Mouse (Mus musculus) limb, embryonic 13.5 days (tissue): ENCODE measurements around the gene Nox1. TPM values are rescaled to one million over a fixed set of nuclear protein-coding genes. Genes with fewer than 3 reads are reported as not detected.
A peak's percentile ranks its signal among the peaks of the same experiment; 100 is the strongest.

Experiments used
- ATAC-seq: fragments of 200-750 bp; cut with Nextera tagmentation; 2 replicates; pipeline ENCODE4 v1.8.0; 2017; ENCODE audit warnings: low read depth, moderate number of reproducible peaks, moderate TSS enrichment; ENCODE audit not compliant: low FRiP score
- H3K27ac ChIP-seq: fragments of 300-500 bp; sonication (generic); 2 replicates; pipeline ENCODE4 v1.5.1; 2015; ENCODE audit warnings: inconsistent platforms, mild to moderate bottlenecking, moderate library complexity
- H3K27me3 ChIP-seq: fragments of 300-500 bp; sonication (generic); 2 replicates; pipeline ENCODE4 v1.6.1; 2015; ENCODE audit warnings: mild to moderate bottlenecking, inconsistent platforms
- H3K36me3 ChIP-seq: fragments of 300-500 bp; sonication (generic); 2 replicates; pipeline ENCODE4 v1.6.1; 2015; ENCODE audit warnings: inconsistent platforms, mild to moderate bottlenecking, moderate library complexity
- H3K4me1 ChIP-seq: fragments of 300-500 bp; sonication (generic); 2 replicates; pipeline ENCODE4 v1.6.1; 2015; ENCODE audit warnings: inconsistent platforms
- H3K4me2 ChIP-seq: fragments of 300-500 bp; sonication (generic); replicated peaks from 2 replicates; pipeline ENCODE4 v1.6.1; 2015; ENCODE audit warnings: inconsistent platforms, mild to moderate bottlenecking, moderate library complexity
- H3K4me3 ChIP-seq: fragments of 300-500 bp; sonication (generic); 2 replicates; pipeline ENCODE4 v1.5.1; 2015; ENCODE audit warnings: moderate library complexity, mild to moderate bottlenecking, inconsistent platforms
- H3K9ac ChIP-seq: fragments of 300-500 bp; sonication (generic); 2 replicates; pipeline ENCODE4 v1.6.1; 2015; ENCODE audit warnings: mild to moderate bottlenecking, inconsistent platforms
- H3K9me3 ChIP-seq: fragments of 300-500 bp; sonication (generic); 2 replicates; pipeline ENCODE4 v1.6.1; 2016; ENCODE audit warnings: inconsistent platforms
- WGBS: fragments of 180-500 bp; shearing (Covaris S2); methylation state at CpG from one replicate; pipeline ENCODE4 v1.1.7; 2015; 5-methylcytosine and 5-hydroxymethylcytosine counted together
- polyA plus RNA-seq: library from polyadenylated mRNA; unstranded; fragments of >200 nt; fragmentation: Nextera tagmentation; extraction: Ambion mirVana; gene quantifications from 2 replicates; pipeline ENCODE4 v1.2.1, GENCODE M21; 2015

Gene Nox1
- polyA plus RNA-seq, 1 experiment from 2014 or later: 0.13 TPM

GRCm38 (mm10) chrX:134170584-134170983 is 51.2 kb downstream of the Nox1 start:
- Histone ChIP-seq H3K4me2 (no peak overlapping the region), H3K27ac (no peak overlapping the region), H3K9me3 (no peaks in the 10 kb centered on the region), H3K4me3 (no peak overlapping the region), H3K4me1 (no peaks in the 10 kb centered on the region), H3K27me3 (peaks cover 9% of the 10 kb centered on the region; the same call in 1 of the 2 replicates), H3K9ac (no peak overlapping the region), H3K36me3 (no peaks in the 10 kb centered on the region)
- 90% methylated on average over 1 of the region's 1 CpGs for WGBS
- ATAC-seq: no peak

GRCm38 (mm10) chrX:134163484-134163883 is 58.3 kb downstream of the Nox1 start:
- no peak for ATAC-seq
- 0 out of 2 replicates have a peak, but pooled peaks cover 2% of the 10 kb centered on the region for H3K4me1 ChIP-seq
- H3K27ac ChIP-seq: no peak overlapping the region
- no peak overlapping the region for H3K9ac ChIP-seq
- H3K27me3 ChIP-seq: peaks cover 23% of the 10 kb centered on the region; the same call in 1 of the 2 replicates
- 50% methylated on average over 4 of the region's 4 CpGs for WGBS
- no peaks in the 10 kb centered on the region for H3K36me3 ChIP-seq
- H3K9me3 ChIP-seq: no peaks in the 10 kb centered on the region
- H3K4me3 ChIP-seq: no peak overlapping the region
- peak overlapping the region; percentile 65 for H3K4me2 ChIP-seq

GRCm38 (mm10) chrX:134162826-134163225 is 58.9 kb downstream of the Nox1 start:
- ATAC-seq: no peak
- Histone ChIP-seq H3K36me3 (no peaks in the 10 kb centered on the region), H3K9me3 (no peaks in the 10 kb centered on the region), H3K27ac (no peak overlapping the region), H3K4me2 (peak overlapping the region; percentile 65), H3K4me3 (peak overlapping the region; percentile 34), H3K9ac (no peak overlapping the region), H3K4me1 (0 out of 2 replicates have a peak, but pooled peaks cover 2% of the 10 kb centered on the region), H3K27me3 (peaks cover 26% of the 10 kb centered on the region; the same call in 1 of the 2 replicates)
- 16% methylated on average over 11 of the region's 11 CpGs for WGBS

- Histone ChIP-seq H3K4me2 (peak within 1 kb of the TSS; percentile 65), H3K27ac (no peak within 1 kb of the TSS), H3K9ac (no peak within 1 kb of the TSS), H3K36me3 (no peaks in the 10 kb centered on the region), H3K4me3 (peak within 1 kb of the TSS; percentile 34), H3K4me1 (0 out of 2 replicates have a peak, but pooled peaks cover 2% of the 10 kb centered on the region), H3K27me3 (peaks cover 26% of the 10 kb centered on the region; the same call in 1 of the 2 replicates), H3K9me3 (no peaks in the 10 kb centered on the region)
- ATAC-seq: no peak
- WGBS: 24% methylated on average over 16 of the region's 16 CpGs
Measured at GRCm38 (mm10) chrX:134162043-134162720, 59.6 kb downstream of the Nox1 start, which contains the start of gene Xkrx. Xkrx (minus strand) TSS chrX:134162076.

GRCm38 (mm10) chrX:134160442-134160841 is 61.3 kb downstream of the Nox1 start:
- no peak for ATAC-seq
- no peak overlapping the region for H3K4me3 ChIP-seq
- H3K4me1 ChIP-seq: 0 out of 2 replicates have a peak, but pooled peaks cover 2% of the 10 kb centered on the region
- H3K36me3 ChIP-seq: no peaks in the 10 kb centered on the region
- H3K4me2 ChIP-seq: no peak overlapping the region
- H3K27me3 ChIP-seq: peaks cover 29% of the 10 kb centered on the region; the same call in 1 of the 2 replicates
- H3K9me3 ChIP-seq: no peaks in the 10 kb centered on the region
- H3K27ac ChIP-seq: no peak overlapping the region
- 84% methylated on average over 2 of the region's 2 CpGs for WGBS
- no peak overlapping the region for H3K9ac ChIP-seq

GRCm38 (mm10) chrX:134158151-134158550 is 63.6 kb downstream of the Nox1 start:
- no peak overlapping the region for H3K9ac ChIP-seq
- H3K27ac ChIP-seq: no peak overlapping the region
- no peak overlapping the region for H3K4me2 ChIP-seq
- 0 out of 2 replicates have a peak, but pooled peaks cover 2% of the 10 kb centered on the region for H3K4me1 ChIP-seq
- ATAC-seq: no peak
- 42% methylated on average over 7 of the region's 7 CpGs for WGBS
- H3K4me3 ChIP-seq: no peak overlapping the region
- no peaks in the 10 kb centered on the region for H3K9me3 ChIP-seq
- peaks cover 29% of the 10 kb centered on the region; the same call in 1 of the 2 replicates for H3K27me3 ChIP-seq
- H3K36me3 ChIP-seq: no peaks in the 10 kb centered on the region

GRCm38 (mm10) chrX:134141986-134142385 is 79.8 kb downstream of the Nox1 start:
- Histone ChIP-seq H3K36me3 (no peaks in the 10 kb centered on the region), H3K4me1 (no peaks in the 10 kb centered on the region), H3K4me3 (no peak overlapping the region), H3K27me3 (peaks cover 6% of the 10 kb centered on the region; the same call in 1 of the 2 replicates), H3K9ac (no peak overlapping the region), H3K4me2 (no peak overlapping the region), H3K27ac (no peak overlapping the region), H3K9me3 (no peaks in the 10 kb centered on the region)
- 83% methylated on average over 4 of the region's 4 CpGs for WGBS
- no peak for ATAC-seq

GRCm38 (mm10) chrX:134141551-134141950 is 80.2 kb downstream of the Nox1 start:
- ATAC-seq: no peak
- H3K27me3 ChIP-seq: peaks cover 6% of the 10 kb centered on the region; the same call in 1 of the 2 replicates
- H3K36me3 ChIP-seq: no peaks in the 10 kb centered on the region
- no peaks in the 10 kb centered on the region for H3K9me3 ChIP-seq
- no peak overlapping the region for H3K4me2 ChIP-seq
- H3K9ac ChIP-seq: no peak overlapping the region
- no peaks in the 10 kb centered on the region for H3K4me1 ChIP-seq
- no peak overlapping the region for H3K4me3 ChIP-seq
- no peak overlapping the region for H3K27ac ChIP-seq
- 81% methylated on average over 1 of the region's 1 CpGs for WGBS

- Histone ChIP-seq H3K27me3 (peaks cover 13% of the 10 kb centered on the region; the same call in 1 of the 2 replicates), H3K9ac (no peak overlapping the region), H3K9me3 (no peaks in the 10 kb centered on the region), H3K4me3 (no peak overlapping the region), H3K27ac (no peak overlapping the region), H3K36me3 (no peaks in the 10 kb centered on the region), H3K4me2 (no peak overlapping the region), H3K4me1 (no peaks in the 10 kb centered on the region)
- WGBS: 76% methylated on average over 6 of the region's 6 CpGs
- no peak for ATAC-seq
Measured at GRCm38 (mm10) chrX:134140024-134140423, 81.7 kb downstream of the Nox1 start.

GRCm38 (mm10) chrX:134133821-134134220 is 87.9 kb downstream of the Nox1 start:
- no peak for ATAC-seq
- Histone ChIP-seq H3K27me3 (peaks cover 18% of the 10 kb centered on the region), H3K4me2 (no peak overlapping the region), H3K9me3 (no peaks in the 10 kb centered on the region), H3K4me1 (no peaks in the 10 kb centered on the region), H3K36me3 (no peaks in the 10 kb centered on the region), H3K9ac (no peak overlapping the region), H3K27ac (no peak overlapping the region), H3K4me3 (no peak overlapping the region)
- WGBS: 58% methylated on average over 3 of the region's 3 CpGs

- Histone ChIP-seq H3K27me3 (peaks cover 26% of the 10 kb centered on the region), H3K9me3 (no peaks in the 10 kb centered on the region), H3K4me2 (no peak overlapping the region), H3K4me3 (no peak overlapping the region), H3K4me1 (no peaks in the 10 kb centered on the region), H3K36me3 (no peaks in the 10 kb centered on the region), H3K27ac (no peak overlapping the region), H3K9ac (no peak overlapping the region)
- 32% methylated on average over 5 of the region's 5 CpGs for WGBS
- no peak for ATAC-seq
Measured at GRCm38 (mm10) chrX:134132295-134132694, 89.5 kb downstream of the Nox1 start.

- no peak overlapping the region for H3K9ac ChIP-seq
- no peak overlapping the region for H3K4me3 ChIP-seq
- peaks cover 28% of the 10 kb centered on the region for H3K27me3 ChIP-seq
- no peak overlapping the region for H3K4me2 ChIP-seq
- 76% methylated on average over 3 of the region's 3 CpGs for WGBS
- H3K27ac ChIP-seq: no peak overlapping the region
- no peaks in the 10 kb centered on the region for H3K36me3 ChIP-seq
- no peak for ATAC-seq
- H3K9me3 ChIP-seq: no peaks in the 10 kb centered on the region
- no peaks in the 10 kb centered on the region for H3K4me1 ChIP-seq
Measured at GRCm38 (mm10) chrX:134128549-134128948, 93.2 kb downstream of the Nox1 start.
